Mouse (Mus musculus) ovary, adult 10 weeks (tissue): ENCODE data around the gene Mogat2. TPM values are rescaled to one million over a fixed set of nuclear protein-coding genes. Genes with fewer than 3 reads are reported as not detected.

Experiments
- polyA plus RNA-seq: library from polyadenylated mRNA; stranded (reverse); fragments of 350-450 nt; fragmentation: Illumina TruSeq; extraction: RNeasy Lipid Tissue Mini Kit (QIAGEN cat#74804); gene quantifications from one replicate; pipeline ENCODE4 v1.2.3, GENCODE M21; 2014

Gene Mogat2
- not detected for polyA plus RNA-seq

GRCm38 (mm10) chr7:99238417-99238816 lies at the start of gene Mogat2:
Gene Mogat2 (minus strand): TSS chr7:99238619.

GRCm38 (mm10) chr7:99267251-99267896 lies 29.0 kb upstream of the Mogat2 start, which contains the start of gene Map6:
Gene Map6 (plus strand): TSS chr7:99267447.

GRCm38 (mm10) chr7:99182432-99183172 lies 55.8 kb downstream of the Mogat2 start, which contains the start of gene Dgat2:
Gene Dgat2 (minus strand): TSS chr7:99182719.

Other genes starting within 250 kb of the Mogat2 start
- 19.9 TPM for gene Uvrag, start 97.5 kb downstream of the Mogat2 start, polyA plus RNA-seq
- gene Dgat2, start 55.9 kb downstream of the Mogat2 start, polyA plus RNA-seq, result 2.9 TPM
- gene Map6, start 28.8 kb upstream of the Mogat2 start, polyA plus RNA-seq, result 0.40 TPM
- 215 TPM for gene Serpinh1, start 114.6 kb upstream of the Mogat2 start, polyA plus RNA-seq
- 0.31 TPM for gene Gdpd5, start 142.8 kb upstream of the Mogat2 start, polyA plus RNA-seq
- gene Klhl35, start 227.4 kb upstream of the Mogat2 start, polyA plus RNA-seq, result not detected
- gene Rps3, start 245.1 kb upstream of the Mogat2 start, polyA plus RNA-seq, result 1,328 TPM